Mouse (Mus musculus) CH12.LX (cell line): ENCODE data around the gene Ppid.
A peak's percentile ranks its signal among the peaks of the same experiment; 100 is the strongest.

ENCODE experiments used
- CHD2 ChIP-seq: IDR thresholded peaks from 2 replicates; pipeline ENCODE4 v1.6.1; 2011; ENCODE audit warnings: low read length, improper control_type of control experiment
- CTCF ChIP-seq, 2 experiments: IDR thresholded peaks in 1 of 2; conservative IDR thresholded peaks in 1 of 2; 2 replicates each; pipeline ENCODE4 v1.5.1; 2011 to 2012; ENCODE audit warnings: low read depth in 2 of 2, low read length in 2 of 2, improper control_type of control experiment in 1 of 2, inconsistent platforms in 1 of 2, mild to moderate bottlenecking in 1 of 2, moderate library complexity in 1 of 2
- ELF1 ChIP-seq: IDR thresholded peaks from 2 replicates; pipeline ENCODE4 v1.6.1; 2014; ENCODE audit warnings: low read depth, mild to moderate bottlenecking, inconsistent platforms, low read length, improper control_type of control experiment
- MAX ChIP-seq: IDR thresholded peaks from 2 replicates; pipeline ENCODE4 v1.6.1; 2011; ENCODE audit warnings: low read length, improper control_type of control experiment
- POLR2A ChIP-seq: IDR thresholded peaks from 2 replicates; pipeline ENCODE4 v1.6.1; 2011; ENCODE audit warnings: low read depth, mild to moderate bottlenecking, improper control_type of control experiment, low read length
- TBP ChIP-seq: conservative IDR thresholded peaks from 2 replicates; pipeline ENCODE4 v1.6.1; 2011; ENCODE audit warnings: low read depth, low read length, improper control_type of control experiment
- UBTF ChIP-seq: IDR thresholded peaks from 2 replicates; pipeline ENCODE4 v1.6.1; 2012; ENCODE audit warnings: low read depth, mild to moderate bottlenecking, inconsistent platforms, low read length, improper control_type of control experiment, moderate library complexity
- USF1 ChIP-seq: IDR thresholded peaks from 2 replicates; pipeline ENCODE4 v1.6.1; 2014; ENCODE audit warnings: low read depth, mild to moderate bottlenecking, inconsistent platforms, low read length, improper control_type of control experiment

GRCm38 (mm10) chr3:79590863-79591792 lies at the start of gene Ppid:
- TF ChIP-seq ELF1: peak; percentile 90
- TF ChIP-seq POLR2A: peak; percentile 98
- no peak for TF ChIP-seq UBTF
- TF ChIP-seq CHD2: no peak
- peak; percentile 83; the same call in 1 of the 2 replicates for TF ChIP-seq MAX
- peak; percentile 83 for TF ChIP-seq TBP
- TF ChIP-seq USF1: no peak
- TF ChIP-seq CTCF (conservative IDR thresholded peaks at IDR 0.05 in 1 of 2, IDR thresholded peaks at IDR 0.05 in 1 of 2; ENCODE audit: low read depth in 2 of 2, low read length in 2 of 2): peak in 1 of 2 experiments; percentile 27; a peak in 2 of 4 replicates
